Mouse (Mus musculus): ENCODE measurements around the gene Kpna4. TPM values are rescaled to one million over a fixed set of nuclear protein-coding genes. Genes with fewer than 3 reads are reported as not detected.
A peak's percentile ranks its signal among the peaks of the same experiment; 100 is the strongest.
"Not testable (repeated sequence)": the region's sequence is repeated elsewhere in the genome, so short reads cannot be mapped to it uniquely, and the experiment has no call there.

The Kpna4 gene
- polyA plus RNA-seq, 1 experiment from 2014 or later: 27.7 TPM

DNA sequence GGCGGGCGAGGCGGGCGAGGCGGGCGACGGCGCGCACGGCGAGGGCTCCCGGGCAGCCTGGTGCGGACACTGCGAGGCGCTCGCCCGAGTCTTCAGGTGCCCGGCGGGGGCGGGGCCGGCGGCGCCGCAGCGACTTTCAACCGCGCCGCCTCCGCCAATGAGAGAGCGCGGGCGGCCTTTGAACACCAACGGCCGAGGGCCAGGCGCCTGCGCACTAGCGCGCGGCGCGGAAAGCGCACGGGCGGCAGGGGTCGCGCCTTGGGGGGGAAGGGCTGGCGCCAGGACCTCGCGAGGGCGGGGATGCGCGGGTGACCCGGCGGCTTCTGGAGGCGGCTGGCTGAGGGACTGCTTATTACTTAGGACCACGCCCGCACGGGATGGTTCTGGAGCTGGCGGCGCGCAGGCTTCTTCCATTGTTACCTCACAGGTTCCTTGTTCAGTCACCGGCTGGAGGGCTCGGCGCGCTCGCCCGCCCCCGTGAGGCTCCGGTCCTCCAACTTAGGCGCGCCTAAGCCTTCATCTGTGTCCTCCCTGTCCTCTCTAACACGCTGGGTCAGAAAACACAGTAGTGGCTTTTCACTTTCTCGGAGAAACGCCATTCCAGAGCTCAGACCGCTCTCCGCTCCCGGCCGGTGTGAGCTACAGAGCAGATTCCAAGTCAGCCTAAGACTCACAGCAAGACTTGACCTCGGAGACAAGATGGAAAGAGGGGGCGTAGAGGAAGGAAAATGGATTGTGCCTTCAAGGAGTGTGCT, 82.1 kb downstream of the Kpna4 start, which contains the start of gene Trim59:
Gene Trim59, minus strand, starts transcription at position 111 of the 755 bp plus-strand sequence.
- H3K4me1 ChIP-seq: peaks cover 53% of the 10 kb centered on the region
- under 1% methylated on average over 74 of the region's 80 CpGs for WGBS (ENCODE audit: insufficient replicate concordance)
- H3K9me3 ChIP-seq (replicated peaks): no peaks in the 10 kb centered on the region
- peak; percentile 91 for ATAC-seq
- peak within 1 kb of the TSS; percentile 99 for H3K9ac ChIP-seq
- no peaks in the 10 kb centered on the region for H3K27me3 ChIP-seq (replicated peaks)
- H3K27ac ChIP-seq: peak within 1 kb of the TSS; percentile 98
- peak within 1 kb of the TSS; percentile 96 for H3K4me3 ChIP-seq
- H3K36me3 ChIP-seq: peaks cover 31% of the 10 kb centered on the region
- peak within 1 kb of the TSS; percentile 88 for H3K4me2 ChIP-seq

DNA sequence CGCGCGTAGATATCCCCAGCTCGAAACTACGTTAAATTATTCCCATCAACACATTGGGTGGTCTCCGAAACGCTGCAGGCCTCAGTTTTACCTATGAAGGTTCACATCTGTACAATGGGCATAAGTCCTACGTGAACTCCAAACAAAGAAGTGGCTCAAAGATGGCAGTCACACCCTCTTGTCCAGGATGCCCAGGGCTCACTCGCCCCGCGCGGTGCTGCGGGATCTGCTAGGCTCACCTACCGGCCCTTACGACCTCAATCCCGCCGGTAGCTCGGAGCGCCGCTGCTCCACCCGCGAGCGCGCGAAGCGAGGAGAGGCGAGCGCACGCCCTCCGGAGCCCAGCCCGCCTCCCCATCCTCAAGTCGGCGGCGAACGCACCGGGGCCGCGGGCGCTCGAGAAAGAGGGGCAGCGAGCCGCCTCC, 82.7 kb downstream of the Kpna4 start:
- peak; percentile 64 for ATAC-seq
- Histone ChIP-seq H3K4me1 (peaks cover 53% of the 10 kb centered on the region), H3K4me3 (peak overlapping the region; percentile 96), H3K9me3 (replicated peaks) (no peaks in the 10 kb centered on the region), H3K27ac (peak overlapping the region; percentile 98), H3K36me3 (peaks cover 37% of the 10 kb centered on the region), H3K4me2 (peak overlapping the region; percentile 88), H3K27me3 (replicated peaks) (no peaks in the 10 kb centered on the region), H3K9ac (peak overlapping the region; percentile 99)
- WGBS (ENCODE audit: insufficient replicate concordance): under 1% methylated on average over 42 of the region's 42 CpGs

DNA sequence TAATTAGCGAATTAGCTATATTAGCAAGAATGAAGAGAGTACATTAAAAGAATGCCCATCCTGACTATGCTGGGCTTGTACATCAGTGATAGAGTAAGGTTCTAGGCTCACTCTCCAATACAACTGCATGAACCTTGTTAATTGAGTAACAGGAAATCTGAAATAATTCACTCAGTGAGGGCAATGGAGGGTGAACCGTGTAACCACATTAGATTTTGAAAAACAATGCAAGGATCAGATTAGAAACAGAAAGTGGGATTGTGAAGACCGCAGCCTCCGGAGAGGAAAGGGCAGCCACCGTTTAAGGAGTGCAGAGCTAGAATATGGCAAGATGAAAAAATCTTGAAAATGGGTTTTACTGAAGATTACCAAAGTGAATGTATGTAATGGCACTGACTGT, 85.6 kb downstream of the Kpna4 start:
- peaks cover 43% of the 10 kb centered on the region for H3K4me1 ChIP-seq
- H3K9me3 ChIP-seq (replicated peaks): no peaks in the 10 kb centered on the region
- H3K4me2 ChIP-seq: peak overlapping the region; percentile 75
- H3K36me3 ChIP-seq: peaks cover 59% of the 10 kb centered on the region
- WGBS (ENCODE audit: insufficient replicate concordance): 57% methylated on average over 5 of the region's 5 CpGs
- peak overlapping the region; percentile 70 for H3K9ac ChIP-seq
- no peak overlapping the region; the same call in 1 of the 2 replicates for H3K27ac ChIP-seq
- no peaks in the 10 kb centered on the region for H3K27me3 ChIP-seq (replicated peaks)
- no peak for ATAC-seq
- H3K4me3 ChIP-seq: peak overlapping the region; percentile 62

DNA sequence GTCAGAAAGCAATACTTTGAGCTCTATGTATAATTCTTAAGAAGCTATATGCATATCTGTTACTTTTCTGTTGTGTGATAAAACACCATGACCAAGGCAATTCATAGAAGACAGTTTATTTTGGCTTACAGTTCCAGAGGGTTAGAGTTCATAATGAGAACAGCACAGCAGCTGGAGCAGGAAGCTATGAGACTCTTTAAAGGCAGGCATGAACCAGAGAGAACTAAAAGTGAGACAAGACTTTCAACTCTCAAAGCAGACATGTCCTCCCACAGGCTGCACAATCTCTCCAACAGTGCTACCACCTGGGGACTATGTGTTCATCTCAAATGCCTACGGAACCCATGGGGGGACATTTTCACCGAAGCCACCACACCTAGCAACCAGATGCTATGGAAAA, 86.8 kb downstream of the Kpna4 start:
- Histone ChIP-seq H3K27me3 (replicated peaks) (no peaks in the 10 kb centered on the region), H3K9me3 (replicated peaks) (no peaks in the 10 kb centered on the region), H3K4me2 (peak overlapping the region; percentile 75), H3K4me3 (peak overlapping the region; percentile 62), H3K9ac (peak overlapping the region; percentile 70), H3K36me3 (peaks cover 71% of the 10 kb centered on the region), H3K4me1 (peaks cover 32% of the 10 kb centered on the region), H3K27ac (peak overlapping the region; percentile 70)
- no peak for ATAC-seq
- 91% methylated on average over 2 of the region's 2 CpGs for WGBS (ENCODE audit: insufficient replicate concordance)

DNA sequence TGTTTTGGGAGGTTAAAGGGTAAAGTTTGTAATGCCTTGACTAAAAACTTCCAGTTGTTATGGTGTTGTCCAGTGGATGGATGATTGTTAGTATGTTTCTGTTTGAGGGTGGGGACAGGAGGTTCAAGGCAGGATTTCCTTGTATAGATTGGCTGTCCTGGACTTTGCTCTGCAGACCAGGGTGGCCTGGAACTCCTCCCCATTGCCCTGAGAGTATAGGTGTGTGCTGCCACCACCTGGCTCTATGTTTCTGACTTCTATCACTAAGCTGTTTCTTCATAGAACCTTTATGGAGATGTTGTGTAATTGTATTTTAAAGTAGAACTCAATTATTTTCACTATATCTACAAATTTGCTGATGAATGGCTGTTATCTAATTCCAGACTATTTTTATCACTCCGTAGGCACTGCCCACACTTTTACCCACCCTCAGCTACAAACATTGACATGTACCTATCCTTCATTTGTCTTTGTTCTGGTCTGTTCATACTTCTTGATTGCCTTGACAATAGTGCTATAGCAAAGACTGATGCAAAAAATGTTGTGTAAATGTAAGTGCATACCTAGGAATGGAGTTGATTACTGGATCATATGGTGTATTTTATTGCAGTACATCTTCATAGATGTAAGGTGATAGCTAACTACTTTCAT, 100.7 kb downstream of the Kpna4 start:
- H3K9ac ChIP-seq: no peak overlapping the region
- no peaks in the 10 kb centered on the region for H3K4me1 ChIP-seq
- no peaks in the 10 kb centered on the region for H3K27me3 ChIP-seq (replicated peaks)
- H3K27ac ChIP-seq: no peak overlapping the region
- peaks cover 89% of the 10 kb centered on the region for H3K36me3 ChIP-seq
- 85% methylated on average over 1 of the region's 1 CpGs for WGBS (ENCODE audit: insufficient replicate concordance)
- ATAC-seq: peak; percentile 46; the same call in 1 of the 2 replicates
- H3K4me3 ChIP-seq: no peak overlapping the region
- no peaks in the 10 kb centered on the region for H3K9me3 ChIP-seq (replicated peaks)
- no peak overlapping the region for H3K4me2 ChIP-seq

DNA sequence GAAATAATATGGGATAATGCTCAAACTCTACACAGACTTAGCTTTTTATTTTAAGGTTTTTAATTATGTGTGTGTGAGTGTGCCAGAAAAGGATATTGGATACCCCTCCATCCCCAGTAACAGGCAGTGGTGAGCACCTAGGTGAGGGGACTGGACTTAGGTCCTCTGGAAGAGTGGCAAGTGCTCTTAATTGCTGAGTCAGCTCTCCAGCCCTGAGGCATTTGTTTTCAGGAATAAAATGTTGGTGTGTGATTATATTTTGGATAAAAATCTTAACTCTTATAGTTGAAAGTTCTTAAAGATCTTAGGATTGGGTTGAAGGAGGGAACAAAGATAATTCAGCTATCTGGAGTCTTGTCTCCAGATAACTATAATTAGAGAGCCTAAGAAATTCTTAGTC, 106.1 kb downstream of the Kpna4 start:
- H3K27ac ChIP-seq: no peak overlapping the region
- no peak overlapping the region for H3K9ac ChIP-seq
- peaks cover 95% of the 10 kb centered on the region for H3K36me3 ChIP-seq
- H3K4me2 ChIP-seq: no peak overlapping the region
- no peaks in the 10 kb centered on the region for H3K27me3 ChIP-seq (replicated peaks)
- no peaks in the 10 kb centered on the region for H3K4me1 ChIP-seq
- no peak for ATAC-seq
- H3K9me3 ChIP-seq (replicated peaks): no peaks in the 10 kb centered on the region
- H3K4me3 ChIP-seq: no peak overlapping the region

DNA sequence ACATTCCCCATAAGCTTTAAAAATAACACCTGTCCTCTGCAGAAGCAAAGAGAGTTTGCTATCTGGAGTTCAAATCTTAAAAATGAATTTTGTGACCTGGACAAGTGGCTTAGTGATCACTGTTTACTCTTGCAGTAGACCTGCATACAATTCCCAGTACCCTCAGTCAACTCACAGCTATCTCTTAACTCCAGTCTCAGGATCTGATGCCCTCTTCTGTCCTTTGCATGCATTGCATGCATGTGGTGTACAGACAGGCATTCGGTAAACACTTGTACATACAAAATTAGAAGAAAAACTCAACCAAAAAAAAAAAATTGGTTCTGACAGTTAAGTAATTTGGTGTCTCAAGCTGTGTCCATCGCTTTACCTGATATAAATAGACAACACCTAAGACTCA, 106.6 kb downstream of the Kpna4 start:
- Histone ChIP-seq H3K27me3 (replicated peaks) (no peaks in the 10 kb centered on the region), H3K9ac (no peak overlapping the region), H3K4me2 (no peak overlapping the region), H3K36me3 (peaks cover 95% of the 10 kb centered on the region), H3K4me3 (no peak overlapping the region), H3K4me1 (no peaks in the 10 kb centered on the region), H3K9me3 (replicated peaks) (no peaks in the 10 kb centered on the region), H3K27ac (no peak overlapping the region)
- WGBS (ENCODE audit: insufficient replicate concordance): 91% methylated on average over 2 of the region's 2 CpGs
- ATAC-seq: 0 out of 2 replicates have a peak, but pooled peaks have one; percentile 55

DNA sequence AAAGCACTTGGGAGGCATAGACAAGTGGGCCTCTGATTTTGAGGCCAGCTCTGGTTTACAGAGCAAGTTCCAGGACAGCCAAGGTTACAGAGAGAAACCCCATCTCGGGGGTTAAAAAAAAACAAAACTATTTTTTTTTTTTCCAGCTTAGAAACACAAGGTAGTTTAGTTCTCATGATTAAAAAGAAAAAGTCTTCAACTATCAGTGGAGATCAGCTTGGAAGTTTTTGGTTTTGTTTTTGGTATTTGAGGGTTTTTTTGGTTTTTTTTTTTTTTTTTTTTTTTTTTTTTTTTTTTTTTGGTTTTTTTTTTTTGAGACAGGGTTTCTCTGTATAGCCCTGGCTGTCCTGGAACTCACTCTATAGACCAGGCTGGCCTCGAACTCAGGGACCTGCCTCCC, 108.3 kb downstream of the Kpna4 start:
- H3K4me1 ChIP-seq; H3K9me3 ChIP-seq (replicated peaks); H3K4me2 ChIP-seq; H3K27me3 ChIP-seq (replicated peaks); ATAC-seq; H3K27ac ChIP-seq; H3K4me3 ChIP-seq; H3K9ac ChIP-seq: not testable (repeated sequence)
- 87% methylated on average over 2 of the region's 2 CpGs for WGBS (ENCODE audit: insufficient replicate concordance)
- H3K36me3 ChIP-seq: peaks cover 96% of the 10 kb centered on the region

DNA sequence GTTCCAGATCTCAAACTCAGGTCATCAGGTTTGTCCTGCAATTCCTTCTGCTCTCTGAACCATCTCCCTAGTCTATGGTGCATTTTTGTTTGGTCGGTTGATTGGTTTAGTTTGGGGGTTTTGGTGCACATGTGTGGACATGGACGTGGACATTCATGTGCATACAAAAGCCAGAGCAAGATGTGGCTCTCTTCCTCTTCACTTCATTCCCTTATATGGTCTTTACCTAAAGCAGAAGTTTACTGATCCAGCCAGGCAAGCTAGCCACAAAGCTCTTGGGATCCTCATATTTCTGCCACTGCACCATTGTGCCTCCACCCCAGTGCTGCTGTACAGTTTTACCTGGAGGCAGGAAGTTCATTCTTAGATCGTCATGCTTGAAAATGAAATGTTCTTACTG, 109.7 kb downstream of the Kpna4 start:
- Histone ChIP-seq H3K4me2 (no peak overlapping the region), H3K27ac (no peak overlapping the region), H3K36me3 (peaks cover 97% of the 10 kb centered on the region), H3K9ac (no peak overlapping the region), H3K4me1 (no peaks in the 10 kb centered on the region), H3K27me3 (replicated peaks) (no peaks in the 10 kb centered on the region), H3K9me3 (replicated peaks) (no peaks in the 10 kb centered on the region), H3K4me3 (no peak overlapping the region)
- WGBS (ENCODE audit: insufficient replicate concordance): 86% methylated on average over 3 of the region's 3 CpGs
- ATAC-seq: no peak

Other genes with a start within 250 kb of the Kpna4 start
- gene Ift80, start 122.5 kb downstream of the Kpna4 start, polyA plus RNA-seq (2016; fragmentation: Nextera tagmentation; extraction: Ambion mirVana): 6.8 and 7.1 TPM in 2 replicates
- 178 and 181 TPM in 2 replicates for gene Smc4, start 122.4 kb downstream of the Kpna4 start, polyA plus RNA-seq (2016; fragmentation: Nextera tagmentation; extraction: Ambion mirVana)
- 162 and 164 TPM in 2 replicates for gene Trim59, start 82.4 kb downstream of the Kpna4 start, polyA plus RNA-seq (2016; fragmentation: Nextera tagmentation; extraction: Ambion mirVana)
- not detected in 2 replicates for gene Arl14, start 95.3 kb upstream of the Kpna4 start, polyA plus RNA-seq (2016; fragmentation: Nextera tagmentation; extraction: Ambion mirVana)
- 7.2 and 7.4 TPM in 2 replicates for gene Ppm1l, start 189.7 kb upstream of the Kpna4 start, polyA plus RNA-seq (2016; fragmentation: Nextera tagmentation; extraction: Ambion mirVana)

Measured in liver, embryonic 12.5 days (tissue).